Mouse (Mus musculus) CD4-positive helper T cell, adult 2 months (primary cell): ENCODE data around the gene Cdkn3.
"Not testable (repeated sequence)": the region's sequence is repeated elsewhere in the genome, so short reads cannot be mapped to it uniquely, and the experiment has no call there.

Source experiments
- DNase-seq: peaks from one replicate; pipeline ENCODE4 v3.0.0-alpha.2; 2012; ENCODE audit warnings: low read depth, missing footprints, low spot score

Cdkn3 gene

GRCm38 (mm10) chr14:46783327-46783926 is 23.1 kb downstream of the Cdkn3 start:
- no peak for DNase-seq

GRCm38 (mm10) chr14:46785247-46785646 is 24.9 kb downstream of the Cdkn3 start:
- DNase-seq = no peak

DNA sequence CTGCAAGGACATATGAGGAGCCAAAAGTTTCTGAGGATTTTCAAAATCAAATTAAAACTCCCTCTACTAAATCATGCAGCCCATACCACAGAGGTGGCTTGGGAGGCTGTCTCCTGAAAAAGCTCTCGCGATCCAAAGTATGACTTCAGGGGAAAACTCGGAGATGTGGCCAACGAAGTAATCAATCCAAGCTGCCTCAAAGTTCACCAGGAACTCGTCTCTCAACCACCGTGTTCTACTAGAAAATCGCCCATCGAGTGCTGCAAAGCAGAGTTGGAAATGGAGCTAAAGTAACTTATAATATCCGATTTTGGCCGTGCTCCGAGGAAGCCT is 27.1 kb downstream of the Cdkn3 start:
- no peak for DNase-seq

DNA sequence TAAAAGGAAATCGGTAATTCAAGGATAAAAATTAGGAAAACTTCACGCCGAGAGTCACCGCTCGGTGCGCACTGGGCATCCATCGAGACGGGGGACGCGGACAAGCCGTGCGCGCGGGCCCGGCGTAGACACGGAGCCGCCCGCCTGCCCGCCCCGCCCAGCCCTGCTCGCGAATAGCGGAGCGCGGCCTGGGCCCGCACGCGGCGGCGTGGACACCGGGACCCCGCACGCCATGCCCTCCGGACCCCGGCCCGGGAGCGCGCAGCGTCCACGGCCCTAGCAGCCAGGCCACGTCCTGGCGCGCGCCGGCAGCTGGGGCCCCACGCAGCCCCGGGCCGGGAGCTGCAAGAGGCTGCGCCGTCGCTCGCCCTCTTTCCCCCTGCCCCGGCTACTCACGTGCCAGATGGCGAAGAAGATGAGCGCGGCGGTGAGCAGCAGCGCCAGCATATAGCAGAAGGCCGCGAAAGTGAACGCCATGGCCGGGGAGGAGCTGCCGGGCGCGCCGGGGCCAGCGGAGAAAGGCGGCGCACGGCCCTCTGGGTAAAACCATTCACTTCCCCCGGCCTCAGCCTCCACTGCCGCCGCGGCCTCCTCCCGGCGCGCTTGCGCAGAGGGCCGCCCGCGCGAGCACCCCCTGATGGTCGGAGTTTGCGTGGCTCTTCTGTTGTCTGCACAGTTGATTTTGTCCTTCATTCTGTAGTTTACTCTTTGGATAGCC is 27.6 kb downstream of the Cdkn3 start, which contains the start of gene Cnih1:
Gene Cnih1 (minus strand): TSS at position 625 of the 718 bp plus-strand sequence.
- peak; percentile 91 for DNase-seq

DNA sequence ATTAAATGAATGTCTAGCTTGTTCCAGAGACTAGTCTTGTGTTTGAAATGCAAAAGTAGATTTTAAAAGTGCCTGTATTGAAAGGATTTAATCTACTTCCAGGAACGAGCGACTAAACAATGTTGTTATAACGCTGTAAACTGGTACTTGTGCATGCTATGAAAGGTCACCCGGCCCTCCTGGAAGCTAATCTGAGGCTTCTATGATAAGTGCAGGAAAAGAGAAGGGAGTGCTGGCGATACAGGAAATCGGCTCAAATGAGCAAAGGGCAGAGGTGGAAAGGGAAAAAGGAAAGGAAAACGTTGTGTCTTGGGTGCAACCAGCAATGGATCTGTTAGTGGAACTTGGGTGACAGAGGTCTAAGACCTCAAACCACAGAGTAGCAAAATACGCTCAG is 28.2 kb downstream of the Cdkn3 start:
- no peak for DNase-seq

GRCm38 (mm10) chr14:46790303-46790702 is 30.0 kb downstream of the Cdkn3 start:
- DNase-seq = peak; percentile 43

DNA sequence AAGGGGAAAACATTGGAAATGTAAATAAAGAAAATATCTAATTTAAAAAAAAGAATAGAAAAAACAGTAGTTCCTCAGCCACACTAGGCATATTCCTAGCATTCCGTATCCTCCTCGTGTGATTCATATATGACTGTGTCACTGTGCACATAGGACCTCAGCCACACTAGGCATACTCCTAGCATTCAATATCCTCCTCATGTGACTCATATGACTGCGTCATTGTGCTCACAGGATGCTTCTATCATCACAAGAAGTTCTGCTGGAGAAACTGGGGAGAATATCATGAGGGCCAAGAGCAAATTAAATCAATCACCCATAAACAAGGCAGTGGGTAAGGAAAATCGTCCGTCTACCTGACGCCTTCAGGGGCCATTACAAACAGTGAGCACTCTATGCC is 30.4 kb downstream of the Cdkn3 start:
- DNase-seq = no peak

DNA sequence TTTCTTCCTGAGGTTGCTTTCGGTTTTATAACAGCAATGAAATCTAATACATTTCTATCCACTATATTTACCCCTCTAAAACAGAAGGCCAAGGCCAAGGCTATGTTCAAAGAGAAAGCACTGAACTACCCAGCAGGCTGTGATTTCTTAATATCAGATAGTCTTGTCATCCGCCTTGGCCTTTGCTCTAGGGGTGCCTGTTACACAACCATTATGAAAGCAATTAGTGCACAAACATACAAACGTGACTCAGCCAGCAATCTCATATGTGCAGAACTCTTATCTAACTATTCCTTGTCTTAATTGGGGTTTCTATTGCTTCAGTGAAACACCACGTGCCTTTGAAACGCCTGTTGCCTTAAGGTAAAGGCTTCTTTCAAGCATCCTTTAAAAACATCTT is 33.8 kb downstream of the Cdkn3 start:
- DNase-seq = no peak

DNA sequence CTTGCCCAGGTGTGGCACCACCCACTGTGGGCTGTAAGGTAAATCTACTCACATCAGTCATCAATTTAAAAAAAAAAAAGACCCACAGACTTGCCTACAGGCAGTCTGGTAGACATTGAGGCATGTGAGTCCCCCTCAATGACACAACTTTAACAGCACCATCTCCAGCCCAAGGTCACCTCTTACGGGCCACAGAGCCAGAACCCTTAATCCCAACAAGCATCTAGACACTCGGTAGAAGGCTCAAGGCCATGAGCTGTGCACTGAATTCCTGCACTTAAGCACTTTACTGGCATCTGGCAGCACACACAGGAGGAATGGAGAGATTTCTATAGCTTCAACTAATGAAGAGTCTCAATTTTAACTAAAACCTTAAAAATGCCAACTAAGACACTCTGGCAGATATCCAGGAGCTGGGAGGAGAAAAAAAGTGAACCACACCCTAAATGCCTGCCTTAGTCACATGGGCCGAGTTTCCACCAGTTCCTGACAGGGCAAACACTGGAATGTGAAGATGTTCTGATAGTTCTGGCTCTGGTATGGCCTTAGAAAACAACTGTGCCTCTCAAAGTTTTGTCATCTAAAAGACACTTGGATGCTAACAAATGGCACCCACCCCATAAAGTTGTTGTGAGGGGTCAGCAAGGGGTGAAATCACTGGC is 40.5 kb downstream of the Cdkn3 start:
- no peak for DNase-seq

- DNase-seq = no peak
Measured at GRCm38 (mm10) chr14:46803259-46803658, 42.9 kb downstream of the Cdkn3 start.

DNA sequence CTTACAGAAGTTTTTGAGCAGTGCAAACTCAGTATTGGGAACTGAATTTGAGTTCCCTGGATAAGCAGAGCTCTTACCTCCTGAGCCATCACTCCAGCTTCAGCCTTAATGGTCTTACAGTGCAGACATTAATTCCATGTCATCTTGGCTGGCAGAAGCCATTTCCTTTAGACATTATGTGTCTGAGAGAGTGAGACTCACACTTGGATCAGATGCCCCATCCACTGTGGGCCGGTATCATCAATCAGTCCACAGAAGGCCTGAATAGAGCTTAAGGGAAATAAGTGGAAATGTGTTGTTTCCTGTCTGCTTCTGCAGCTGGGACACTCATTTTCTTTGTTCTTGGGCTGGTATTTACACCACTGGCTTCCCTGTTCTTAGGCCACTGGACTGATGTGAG is 43.5 kb downstream of the Cdkn3 start:
- DNase-seq = no peak

- no peak for DNase-seq
Measured at GRCm38 (mm10) chr14:46806186-46806585, 45.8 kb downstream of the Cdkn3 start.

- DNase-seq = no peak
Measured at GRCm38 (mm10) chr14:46807927-46808326, 47.6 kb downstream of the Cdkn3 start.

DNA sequence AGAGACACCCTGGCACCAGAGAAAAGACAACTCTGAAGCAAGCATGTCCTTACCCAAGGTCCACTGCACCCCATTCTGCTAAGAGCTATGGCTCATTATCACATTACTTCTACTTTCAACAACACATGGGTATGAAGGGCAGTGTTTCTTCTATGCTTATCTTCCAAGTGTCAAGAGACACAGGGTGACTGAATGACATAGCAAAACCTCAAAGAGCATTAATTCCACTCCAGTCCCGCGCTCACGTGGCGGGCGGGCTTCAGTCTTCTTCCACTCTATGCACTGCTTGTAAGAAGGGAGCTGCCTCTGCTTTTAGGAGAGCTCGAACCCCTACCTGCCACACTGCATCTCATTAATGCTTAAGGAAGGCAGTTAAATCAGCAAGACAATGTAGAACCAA is 55.3 kb downstream of the Cdkn3 start:
- DNase-seq = no peak

GRCm38 (mm10) chr14:46816916-46817622 is 56.7 kb downstream of the Cdkn3 start:
- no peak for DNase-seq

DNA sequence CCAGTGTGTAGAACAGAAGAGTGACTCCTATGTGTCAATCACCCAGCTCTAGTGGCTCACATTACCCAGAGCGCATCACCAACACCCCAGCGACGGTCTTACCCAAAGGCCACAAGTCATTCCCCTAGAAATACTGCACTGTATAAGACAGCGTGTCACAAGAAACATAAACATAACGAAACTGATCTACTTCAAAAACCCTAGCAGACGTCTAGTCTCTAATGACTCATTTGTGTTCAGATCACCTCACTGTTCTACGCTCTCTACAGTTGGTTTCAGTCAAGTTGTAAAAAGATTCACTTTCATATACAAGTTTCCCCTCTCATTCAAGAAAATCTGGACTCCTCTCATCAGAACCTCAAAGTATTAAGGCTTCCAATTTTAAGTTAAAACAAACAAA is 58.4 kb downstream of the Cdkn3 start:
- peak; percentile 49 for DNase-seq

DNA sequence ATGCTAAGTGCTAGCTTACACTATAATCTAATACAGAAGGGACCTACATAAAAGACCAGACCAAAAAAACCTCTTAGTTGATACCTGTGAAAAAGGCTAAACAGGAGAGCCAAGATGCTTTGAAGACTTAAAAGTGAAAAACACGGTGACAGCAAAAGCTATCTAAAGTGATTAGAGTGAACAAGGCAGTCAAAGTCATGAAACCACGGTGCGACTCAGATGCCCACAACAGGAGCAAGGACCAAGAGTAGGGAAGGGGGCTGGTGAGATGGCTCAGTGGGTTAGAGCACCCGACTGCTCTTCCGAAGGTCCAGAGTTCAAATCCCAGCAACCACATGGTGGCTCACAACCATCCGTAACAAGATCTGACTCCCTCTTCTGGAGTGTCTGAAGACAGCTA is 59.6 kb downstream of the Cdkn3 start:
- DNase-seq = not testable (repeated sequence)
